Comparison of ENCODE assay signal across 9 mouse cellular contexts in genomic region chr4:105456955-105457621, GRCm38 (mm10).
A peak's percentile ranks its signal among the peaks of the same experiment; 100 is the strongest.
DNase-seq lines count a peak whose midpoint lies in the region; ATAC-seq and TF ChIP-seq lines count a peak whose summit lies in the region.
"Had no signal": no experiment of that assay in that cellular context is flagged by ENCODE, and none has a peak within 500 bp of the region (broad histone marks: within the 10 kb centered on the region; RNA-seq: fewer than 3 reads in every experiment).

No protein-coding gene starts in this region.

- no peak for ATAC-seq in intestine, postnatal 0 days

- H3K4me1 ChIP-seq in liver, adult 2 months (ENCODE audit: control insufficient read depth, insufficient read depth, low read length), result peaks cover 11% of the 10 kb centered on the region; the same call in 1 of the 2 replicates
- H3K4me1 ChIP-seq in cerebellum, adult 2 months (ENCODE audit: control insufficient read depth, insufficient read depth, low read length), result no peaks in the 10 kb centered on the region
- H3K4me1 ChIP-seq in intestine, postnatal 0 days (replicated peaks; ENCODE audit: control insufficient read depth, insufficient read depth, low read length), result 0 out of 2 replicates have a peak, but pooled peaks cover 2% of the 10 kb centered on the region
- H3K4me1 ChIP-seq in limb, embryonic 10.5 days, result peaks cover 7% of the 10 kb centered on the region; the same call in 1 of the 2 replicates

- no peak overlapping the region for H3K4me3 ChIP-seq in liver, adult 2 months (ENCODE audit: insufficient read depth, low read depth, low read length)
- H3K4me3 ChIP-seq in cerebellum, adult 2 months (replicated peaks; ENCODE audit: insufficient read depth, low read depth, low read length), result no peak overlapping the region
- H3K4me3 ChIP-seq in intestine, postnatal 0 days (ENCODE audit: low read depth, low read length), result no peak overlapping the region
- no peak overlapping the region for H3K4me3 ChIP-seq in limb, embryonic 10.5 days
- H3K4me3 ChIP-seq: limb, embryonic 13.5 days had no signal

- H3K27me3 ChIP-seq in liver, adult 2 months (ENCODE audit: control insufficient read depth, insufficient read depth, low read length), result no peaks in the 10 kb centered on the region
- H3K27me3 ChIP-seq in cerebellum, adult 2 months (ENCODE audit: control insufficient read depth, insufficient read depth, low read length), result no peaks in the 10 kb centered on the region; the same call in 1 of the 2 replicates
- no peaks in the 10 kb centered on the region for H3K27me3 ChIP-seq in intestine, postnatal 0 days (replicated peaks; ENCODE audit: control insufficient read depth, insufficient read depth, low read length)
- 0 out of 2 replicates have a peak, but pooled peaks cover 3% of the 10 kb centered on the region for H3K27me3 ChIP-seq in limb, embryonic 10.5 days (ENCODE audit: low read depth, poor library complexity, severe bottlenecking)
- H3K27me3 ChIP-seq: limb, embryonic 13.5 days had no signal

- TF ChIP-seq POLR2A in liver, adult 2 months (IDR thresholded peaks at IDR 0.05; ENCODE audit: extremely low read depth, insufficient read depth, low read length), result no peak
- no peak for TF ChIP-seq POLR2A in cerebellum, adult 2 months (IDR thresholded peaks at IDR 0.05; ENCODE audit: borderline replicate concordance, insufficient read depth, low read length)

- no peak overlapping the region for H3K4me2 ChIP-seq in intestine, postnatal 0 days (replicated peaks; ENCODE audit: low read depth)
- H3K4me2 ChIP-seq: limb, embryonic 13.5 days had no signal

- H3K9me3 ChIP-seq in intestine, postnatal 0 days (ENCODE audit: control insufficient read depth), result no peaks in the 10 kb centered on the region
- H3K9me3 ChIP-seq in limb, embryonic 10.5 days (replicated peaks), result no peaks in the 10 kb centered on the region
- H3K9me3 ChIP-seq: limb, embryonic 13.5 days had no signal

- no peak for TF ChIP-seq CTCF in liver, adult 2 months (IDR thresholded peaks at IDR 0.05; ENCODE audit: low read depth, low read length)
- no peak for TF ChIP-seq CTCF in cerebellum, adult 2 months (IDR thresholded peaks at IDR 0.05; ENCODE audit: borderline replicate concordance, insufficient read depth, low read depth, low read length)
- no peak for TF ChIP-seq CTCF in intestine, postnatal 0 days (IDR thresholded peaks at IDR 0.05; ENCODE audit: low read depth)

- no peaks in the 10 kb centered on the region for H3K36me3 ChIP-seq in liver, adult 2 months (ENCODE audit: control insufficient read depth, insufficient read depth, low read length)
- H3K36me3 ChIP-seq in intestine, postnatal 0 days (ENCODE audit: control insufficient read depth, insufficient read depth), result no peaks in the 10 kb centered on the region
- H3K36me3 ChIP-seq in limb, embryonic 10.5 days, result no peaks in the 10 kb centered on the region
- H3K36me3 ChIP-seq: limb, embryonic 13.5 days had no signal

- no peak overlapping the region for H3K27ac ChIP-seq in liver, adult 2 months (replicated peaks; ENCODE audit: insufficient read depth, low read depth, low read length)
- H3K27ac ChIP-seq in cerebellum, adult 2 months (ENCODE audit: insufficient read depth, low read length), result no peak overlapping the region
- H3K27ac ChIP-seq in intestine, postnatal 0 days (ENCODE audit: low read depth, low read length), result no peak overlapping the region
- no peak overlapping the region for H3K27ac ChIP-seq in limb, embryonic 10.5 days
- H3K27ac ChIP-seq: limb, embryonic 13.5 days had no signal

- no peak overlapping the region for H3K9ac ChIP-seq in liver, adult 2 months (ENCODE audit: low read depth, low read length)
- no peak overlapping the region for H3K9ac ChIP-seq in intestine, postnatal 0 days (ENCODE audit: low read depth, low read length)
- H3K9ac ChIP-seq: limb, embryonic 13.5 days had no signal

- 91% methylated on average over 11 of the region's 11 CpGs for WGBS in liver, adult 2 months
- WGBS in cerebellum, adult 2 months, result 31% methylated on average over 11 of the region's 11 CpGs
- 69% methylated on average over 11 of the region's 11 CpGs for WGBS in intestine, postnatal 0 days
- 84% methylated on average over 11 of the region's 11 CpGs for WGBS in limb, embryonic 10.5 days

- peak; percentile 8 for DNase-seq in liver, adult 2 months (ENCODE audit: extremely low read depth, low read depth, low spot score)
- DNase-seq in liver, result no peak
- peak; percentile 5 to 42 for DNase-seq in cerebellum, adult 2 months
- peak; percentile 75 for DNase-seq in heart, postnatal 25 days (ENCODE audit: low spot score)
- DNase-seq in testis, postnatal 10 days (ENCODE audit: low spot score), result peak; percentile 51
- DNase-seq in limb, embryonic 10.5 days (ENCODE audit: low spot score), result no peak
- no peak for DNase-seq in layer of hippocampus, postnatal 10 days (ENCODE audit: low spot score in 2 of 2)

- H3K79me2 ChIP-seq in liver, adult 2 months (ENCODE audit: control insufficient read depth, insufficient read depth, low read length), result no peaks in the 10 kb centered on the region

- intact Hi-C loops in heart, postnatal 25 days (cut with DNase I), result no loop called here

Comparison
In these comparisons a context has a peak if more than half of its experiments do, and no peak if none do; other contexts are left out.
1. DNase-seq: peak in liver, adult 2 months (single experiment), cerebellum, adult 2 months (2 of 2), heart, postnatal 25 days (single experiment) and testis, postnatal 10 days (single experiment); none in liver (single experiment), limb, embryonic 10.5 days (single experiment) and layer of hippocampus, postnatal 10 days (0 of 2).